13 mouse cellular contexts compared by ENCODE assay signal in genomic region chr12:25005350-25005749, GRCm38 (mm10).
"Had no signal": no experiment of that assay in that cellular context is flagged by ENCODE, and none has a peak within 500 bp of the region (broad histone marks: within the 10 kb centered on the region; RNA-seq: fewer than 3 reads in every experiment).

No protein-coding gene starts in this region.

- ATAC-seq: liver, embryonic 12.5 days; midbrain, embryonic 13.5 days; midbrain, embryonic 16.5 days had no signal

- DNase-seq: kidney, postnatal 25 days; left cerebral cortex, postnatal 4 days; lung, adult 18-20 months; lung, postnatal 10 days; lung, postnatal 36 days; retina, postnatal 1 day; right cerebral cortex, postnatal 25 days; spleen, adult 18-20 months; thymus, adult 18-20 months; thymus, postnatal 4 days had no signal
